Mouse (Mus musculus) layer of hippocampus, adult 8-10 months (tissue): ENCODE results near the gene Iqsec1. TPM values are rescaled to one million over a fixed set of nuclear protein-coding genes. Genes with fewer than 3 reads are reported as not detected.

Source experiments
- DNase-seq, 2 experiments: peaks; one replicate each; pipeline ENCODE4 v3.0.0; 2022; ENCODE audit warnings: low spot score in 2 of 2
- total RNA-seq, 4 experiments: library from RNA; stranded (reverse); gene quantifications; 2 replicates each; pipeline ENCODE4 v1.2.4; 2022

Gene Iqsec1
- total RNA-seq, 4 experiments from 2014 or later = 262 to 273 (median 267) TPM

DNA sequence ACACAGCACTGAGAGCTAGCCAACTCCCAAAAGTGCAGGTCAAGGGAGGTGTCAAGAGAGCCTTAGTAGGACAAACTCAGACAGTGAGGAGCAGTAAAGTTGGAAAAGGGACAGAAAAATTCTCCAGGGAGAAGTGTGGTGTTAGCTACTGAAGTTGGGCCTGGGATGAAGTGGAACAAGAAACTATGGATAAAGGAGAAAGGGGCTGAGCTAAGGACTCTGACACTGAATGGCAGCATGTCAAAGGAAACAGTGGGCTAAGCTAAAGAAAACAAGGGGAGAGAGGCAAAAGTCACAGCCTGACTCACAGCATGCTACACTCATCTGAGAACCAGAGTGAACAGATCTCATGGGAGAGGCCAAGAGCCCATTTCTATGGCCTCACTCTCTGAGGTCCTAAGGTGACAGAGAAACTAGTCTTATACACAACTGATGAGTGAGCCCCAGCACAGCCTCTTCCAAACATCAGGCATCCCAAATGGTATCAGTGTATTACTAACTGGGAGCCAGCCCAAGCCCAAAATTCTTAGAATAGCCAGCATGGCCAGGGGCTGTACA is 280.3 kb downstream of the Iqsec1 start:
- DNase-seq = no peak

DNA sequence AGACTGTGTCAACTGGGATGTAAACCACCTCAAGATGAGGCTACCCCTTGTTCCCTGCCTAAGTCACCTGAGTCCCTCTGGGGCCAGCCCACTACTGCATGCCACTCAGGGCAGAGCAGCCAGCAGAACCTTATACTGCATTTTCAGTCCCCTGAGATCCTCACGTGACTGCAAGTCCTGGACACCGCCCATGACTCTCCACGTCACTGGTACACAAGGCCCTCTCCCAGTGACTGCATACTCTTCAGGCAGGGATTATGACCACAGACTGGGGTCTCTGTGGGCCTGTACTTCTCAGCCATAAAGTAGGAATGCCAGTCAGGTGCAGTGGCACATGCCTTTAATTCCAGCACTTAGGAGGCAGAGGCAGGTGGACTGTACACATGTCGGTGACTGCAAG is 281.3 kb downstream of the Iqsec1 start:
- DNase-seq = no peak

DNA sequence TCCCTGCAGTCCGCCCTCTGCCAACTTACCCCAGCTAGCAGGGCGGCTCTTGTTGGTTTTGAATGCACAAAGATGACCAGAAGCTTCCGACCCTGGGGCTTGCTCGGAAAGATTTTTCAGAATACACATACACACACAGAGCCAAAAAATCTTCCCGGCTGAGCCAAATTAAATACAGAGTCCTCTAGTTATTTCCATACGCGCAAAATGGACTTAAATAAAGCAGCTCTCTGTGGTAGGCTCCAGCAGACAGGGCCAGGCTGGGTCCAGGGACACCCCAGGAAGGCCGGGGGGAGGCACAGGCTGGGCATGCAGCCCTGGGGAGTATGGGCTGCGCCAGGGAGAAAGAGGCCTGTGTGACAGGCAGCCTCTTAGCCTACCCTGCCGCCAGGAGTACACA is 282.0 kb downstream of the Iqsec1 start:
- DNase-seq = peak in 1 of 2 experiments; percentile 52

DNA sequence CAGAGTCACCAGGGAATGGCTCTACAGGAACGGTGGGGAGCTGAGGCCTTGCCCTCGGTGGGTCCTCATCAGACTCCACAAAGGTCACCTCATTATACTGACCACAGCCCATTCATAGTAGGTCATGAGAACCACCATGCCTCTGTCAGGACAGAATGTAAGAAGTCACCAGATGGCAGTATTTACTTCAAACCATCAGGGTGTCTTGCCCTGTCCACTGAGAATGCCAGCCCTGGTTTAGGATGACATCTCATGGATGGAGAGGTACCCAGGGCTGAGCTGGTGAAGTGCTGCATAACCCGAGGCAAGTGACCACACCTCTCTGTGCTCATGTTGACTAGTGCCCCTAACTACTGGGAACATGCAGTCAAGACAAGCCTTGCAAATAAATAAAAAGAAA is 282.7 kb downstream of the Iqsec1 start:
- DNase-seq = no peak

DNA sequence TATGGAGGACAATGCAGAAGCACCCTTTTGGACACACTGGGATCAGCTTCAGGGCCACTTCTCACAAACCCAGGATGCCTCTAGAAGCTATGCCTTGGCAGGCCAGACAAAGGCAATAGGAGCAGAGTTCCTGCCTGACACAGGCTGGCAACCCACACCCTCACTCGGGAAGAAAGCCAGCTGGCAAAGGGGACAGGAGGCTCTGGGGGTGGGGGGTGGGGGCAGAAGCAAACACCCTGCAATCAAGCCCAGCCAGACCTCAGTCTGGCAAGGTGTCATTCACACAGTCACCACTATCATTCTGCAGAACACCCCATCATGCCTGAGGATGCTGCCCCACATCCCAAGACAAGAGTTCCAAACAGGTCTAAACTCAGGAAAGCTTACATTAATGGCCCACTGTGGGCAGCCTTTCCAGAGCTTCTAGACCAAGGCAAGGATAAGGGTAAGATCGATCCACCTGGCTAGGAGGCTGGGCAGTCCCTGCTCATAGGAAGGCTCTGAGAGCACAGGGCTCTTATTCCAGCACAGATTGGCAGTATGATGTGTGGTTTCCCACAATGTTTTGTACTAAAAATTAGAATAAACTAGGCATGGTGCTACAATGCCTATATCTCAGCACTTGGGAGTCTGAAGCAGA is 283.7 kb downstream of the Iqsec1 start:
- DNase-seq = peak in 1 of 2 experiments; percentile 52

DNA sequence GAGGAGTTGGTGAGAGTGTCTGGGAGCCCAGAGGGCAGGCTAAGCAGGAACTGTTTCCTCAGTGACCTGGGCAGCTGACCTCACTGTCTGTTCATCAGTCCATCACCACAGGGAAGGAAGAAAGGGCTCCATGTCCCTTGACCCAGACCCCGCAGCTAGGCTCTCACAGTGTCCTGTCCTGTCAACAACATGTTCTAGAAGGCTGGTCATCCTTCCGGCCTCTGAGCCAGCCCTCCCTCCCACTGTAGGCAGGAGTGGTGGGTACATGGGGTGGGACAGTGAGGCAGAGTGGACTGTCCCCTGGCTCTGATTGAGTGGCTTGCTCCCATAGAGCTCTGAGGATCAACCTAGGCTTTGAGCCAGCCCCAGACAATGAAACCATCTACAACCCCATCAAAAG is 284.7 kb downstream of the Iqsec1 start:
- DNase-seq = no peak

DNA sequence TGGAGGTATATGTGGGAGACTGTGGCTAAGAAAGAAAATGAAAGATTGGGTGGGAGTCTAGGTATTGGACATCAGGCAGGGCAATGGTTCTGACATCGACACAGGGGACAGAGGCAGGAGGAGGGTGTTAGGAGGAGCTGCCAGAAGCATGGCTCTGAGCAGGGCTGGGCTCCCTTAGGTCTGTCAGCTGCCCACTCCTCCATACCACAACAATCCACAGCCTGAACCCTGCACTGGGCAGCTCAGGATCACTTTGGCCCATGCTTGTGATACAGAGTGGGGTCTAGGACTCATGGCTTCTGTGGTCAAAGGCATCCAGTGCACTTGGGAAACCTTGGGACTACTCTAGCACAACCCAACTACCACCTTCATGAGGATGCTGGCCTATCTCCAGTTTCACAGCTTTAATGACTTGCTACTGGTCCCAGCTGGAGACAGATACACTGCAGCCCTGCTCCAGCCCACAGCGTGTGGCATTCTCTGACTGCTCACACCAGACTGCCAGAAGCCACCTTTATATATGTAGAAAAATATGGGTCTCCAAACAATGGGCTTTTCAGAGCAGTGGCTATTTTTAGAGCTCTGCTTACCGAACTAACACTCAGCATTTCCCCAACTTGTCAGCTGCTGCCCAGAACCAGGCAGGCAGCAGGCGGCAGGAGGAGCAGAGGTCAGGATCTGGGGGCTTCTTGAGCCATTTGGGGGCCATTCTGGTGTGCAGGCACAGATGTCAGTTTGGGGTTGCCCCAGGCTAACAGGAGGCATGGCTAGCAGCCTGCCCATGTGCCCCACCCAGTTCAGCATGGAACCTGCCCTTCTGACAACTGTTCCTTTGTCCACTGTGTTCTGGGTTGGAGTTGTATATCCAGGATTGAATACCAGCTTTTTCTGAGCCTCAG is 285.4 kb downstream of the Iqsec1 start:
- DNase-seq = no peak

DNA sequence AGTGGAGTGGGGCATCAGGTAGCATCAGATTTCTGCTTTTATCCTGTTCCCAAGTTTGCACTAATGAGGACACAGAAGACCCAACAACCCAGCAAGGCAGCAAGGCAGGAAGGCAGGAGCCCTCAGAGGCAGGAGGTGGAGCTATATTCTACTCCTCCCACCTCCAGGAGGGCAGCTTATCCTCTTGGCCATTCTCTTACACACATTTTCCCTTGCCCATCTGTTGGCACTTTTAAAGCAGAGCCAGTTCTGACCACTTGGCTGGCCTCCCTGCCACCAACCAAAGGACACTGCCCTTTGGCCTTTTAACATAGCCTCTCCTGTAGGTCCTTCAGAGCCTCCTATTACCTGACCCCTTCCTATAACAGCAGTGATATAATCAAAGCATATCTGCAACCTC is 286.3 kb downstream of the Iqsec1 start:
- DNase-seq = no peak

DNA sequence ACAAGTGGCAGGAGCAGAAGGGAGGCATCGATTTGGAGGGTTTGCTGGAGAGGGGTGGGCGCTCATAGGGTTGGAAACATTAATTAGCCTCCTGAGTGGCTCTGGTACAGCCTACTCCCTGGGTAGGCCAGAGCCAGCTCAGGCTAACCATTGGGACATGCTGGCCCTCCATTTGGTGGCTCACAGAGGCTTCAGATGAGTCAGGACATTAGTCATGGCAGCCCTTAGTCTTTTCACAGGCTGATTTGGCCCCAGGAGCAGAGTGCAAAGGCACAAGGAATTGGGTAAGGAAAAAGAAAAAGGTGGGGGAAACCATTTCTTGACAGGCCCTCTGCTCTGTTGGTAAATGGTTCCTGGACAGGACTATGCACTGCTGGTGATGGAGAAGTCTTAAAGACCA is 287.1 kb downstream of the Iqsec1 start:
- DNase-seq = no peak

DNA sequence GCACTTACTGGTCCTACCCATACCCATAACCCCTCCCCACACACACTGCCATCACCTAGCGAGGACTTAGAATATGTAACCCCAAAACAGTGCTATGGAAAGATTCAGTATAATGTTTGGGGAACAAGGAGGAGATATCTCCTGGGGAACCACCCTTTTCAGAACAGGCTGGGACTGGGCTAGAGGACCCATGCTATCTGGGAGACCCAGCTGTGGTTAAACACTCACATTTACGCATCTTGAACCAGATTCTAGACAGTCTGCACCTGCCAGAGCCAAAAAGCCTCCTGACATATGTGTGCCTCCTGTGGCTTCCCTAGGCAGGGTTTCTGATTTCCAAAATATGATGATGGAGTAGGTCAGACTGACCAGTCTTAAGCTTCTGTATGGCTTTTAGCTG is 287.7 kb downstream of the Iqsec1 start:
- DNase-seq = no peak

DNA sequence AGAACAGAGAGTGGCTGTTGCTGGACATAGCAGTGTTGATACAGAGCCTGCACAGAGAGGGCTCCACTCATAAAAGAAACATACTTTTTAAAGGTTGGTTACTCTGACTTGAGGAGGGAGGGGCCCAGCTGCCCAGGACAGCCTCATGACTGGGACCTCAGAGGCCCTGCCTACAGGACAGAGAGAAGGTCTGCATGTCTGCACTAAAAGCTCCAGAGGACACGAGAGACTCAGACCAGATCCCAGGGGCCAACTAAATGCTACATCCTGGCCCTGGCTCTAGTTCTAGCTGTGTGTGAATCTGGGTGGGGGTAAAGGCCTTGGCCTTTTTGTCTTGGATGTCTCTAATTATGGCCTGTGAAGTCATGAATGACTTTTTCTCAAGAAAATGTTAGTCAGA is 288.4 kb downstream of the Iqsec1 start:
- no peak for DNase-seq

DNA sequence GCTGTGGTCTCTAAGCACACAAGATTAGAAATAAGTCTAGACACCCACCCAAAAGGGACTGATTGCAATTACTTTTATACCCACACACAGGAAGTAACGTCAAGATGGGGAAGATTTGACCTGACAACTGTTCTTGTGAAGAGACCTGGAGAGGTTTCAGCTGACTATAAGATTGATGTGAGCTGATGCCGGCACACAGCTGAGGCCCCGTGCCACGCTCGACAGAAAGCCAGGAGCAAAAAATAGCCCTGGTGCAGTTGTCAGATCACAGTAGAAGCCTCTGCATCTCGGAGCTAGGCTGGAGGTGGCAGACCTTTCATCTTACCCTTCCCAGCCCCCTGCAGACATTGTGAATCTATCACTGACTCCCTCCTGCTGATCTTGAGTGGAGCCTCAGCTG is 289.6 kb downstream of the Iqsec1 start:
- no peak for DNase-seq

DNA sequence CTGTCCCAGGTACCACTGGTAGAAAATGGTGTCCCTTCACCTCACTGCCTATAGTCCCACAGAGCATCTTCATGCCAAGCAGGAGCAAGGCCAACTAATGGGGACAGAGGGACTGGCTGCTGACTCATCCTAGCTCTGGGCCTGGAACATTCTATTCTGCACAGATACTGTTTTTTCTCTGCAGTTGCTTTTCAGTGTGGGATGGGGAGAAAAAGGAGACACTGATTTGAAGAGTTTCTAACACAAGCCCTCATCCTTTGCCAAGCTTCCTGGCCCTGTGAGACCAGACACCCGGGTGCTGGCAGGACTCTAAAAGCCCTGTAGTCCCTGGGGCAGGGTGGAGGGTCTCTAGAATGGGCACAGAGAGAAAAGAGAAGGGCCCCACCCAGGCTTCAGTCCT is 292.7 kb downstream of the Iqsec1 start:
- DNase-seq = peak in 1 of 2 experiments; percentile 27

DNA sequence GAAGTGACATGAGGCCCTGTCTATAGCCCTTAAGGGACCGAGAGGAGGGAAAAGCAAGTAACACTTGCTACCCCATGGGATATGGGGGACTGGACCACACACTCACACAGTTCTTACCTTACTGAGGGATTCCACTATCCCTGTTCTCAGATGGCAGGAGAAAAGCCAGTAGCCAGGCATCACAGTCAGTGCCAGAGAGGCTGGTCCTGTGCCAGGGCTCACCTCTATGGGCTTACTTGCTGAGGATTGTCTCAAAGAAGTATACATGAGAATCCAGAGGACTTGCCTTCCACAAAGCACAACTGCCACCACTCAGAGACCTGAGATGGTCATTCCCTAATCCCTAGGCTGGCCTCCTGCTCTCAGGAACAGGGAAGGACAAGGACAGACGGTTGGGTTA is 296.1 kb downstream of the Iqsec1 start:
- DNase-seq = no peak

DNA sequence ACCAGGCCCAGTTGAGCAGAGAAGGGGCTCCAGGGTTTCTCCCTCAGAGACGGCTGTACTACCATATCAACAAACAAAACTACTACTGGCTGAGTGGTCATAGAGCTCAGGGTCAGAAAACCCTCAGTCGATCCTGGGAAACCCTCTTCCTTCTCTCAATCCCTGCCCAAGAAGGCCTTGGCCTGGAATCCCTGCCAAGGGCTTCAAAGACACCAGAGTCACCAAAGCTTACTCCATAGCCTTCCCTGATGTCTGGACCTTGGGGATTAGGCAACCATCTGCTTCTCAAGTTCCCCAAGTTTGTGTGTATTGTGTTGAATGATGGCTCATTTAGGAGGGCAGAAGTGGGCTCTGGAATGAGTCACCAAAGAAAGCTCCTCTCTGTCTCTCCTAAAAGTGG is 296.6 kb downstream of the Iqsec1 start:
- DNase-seq = no peak

DNA sequence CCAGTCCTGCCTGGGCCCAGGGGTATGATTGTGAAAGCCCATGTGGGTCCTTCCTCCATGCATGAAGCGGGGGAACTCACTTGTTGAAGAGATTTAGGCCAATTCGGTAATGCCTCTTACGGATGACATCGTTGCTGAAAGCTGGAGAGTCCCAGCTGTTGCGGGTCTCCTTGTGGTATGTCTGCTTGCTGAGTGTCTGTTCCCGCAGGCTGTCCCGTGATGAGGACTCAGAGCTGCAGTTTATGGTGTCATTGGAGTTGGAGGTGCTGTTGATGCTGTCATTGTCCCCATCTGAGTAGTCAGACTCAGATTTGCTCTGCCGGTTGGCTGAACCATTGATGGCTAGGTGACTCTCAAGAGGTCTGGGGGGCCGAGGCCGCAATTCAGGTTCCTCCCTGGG is 299.0 kb downstream of the Iqsec1 start:
- no peak for DNase-seq

DNA sequence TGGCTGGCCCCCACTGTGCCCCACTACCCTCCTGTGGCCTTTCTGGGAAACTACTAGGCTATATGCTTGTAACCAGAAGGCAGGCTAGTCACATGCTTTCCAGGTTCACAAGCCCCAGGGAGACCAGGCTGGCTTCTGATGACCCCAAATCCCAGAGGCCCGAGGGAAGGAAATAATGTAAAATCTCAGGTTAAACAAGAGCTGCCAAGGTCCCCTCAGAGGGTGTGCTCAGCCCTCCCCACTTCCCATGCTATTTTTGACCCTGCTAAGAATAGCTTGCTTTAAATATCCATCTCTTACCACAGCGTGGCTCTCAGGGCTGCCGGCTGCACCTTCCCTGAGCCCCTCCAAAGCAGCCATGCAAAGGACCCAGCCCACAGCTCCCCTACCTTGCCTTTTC is 299.7 kb downstream of the Iqsec1 start:
- DNase-seq = no peak

DNA sequence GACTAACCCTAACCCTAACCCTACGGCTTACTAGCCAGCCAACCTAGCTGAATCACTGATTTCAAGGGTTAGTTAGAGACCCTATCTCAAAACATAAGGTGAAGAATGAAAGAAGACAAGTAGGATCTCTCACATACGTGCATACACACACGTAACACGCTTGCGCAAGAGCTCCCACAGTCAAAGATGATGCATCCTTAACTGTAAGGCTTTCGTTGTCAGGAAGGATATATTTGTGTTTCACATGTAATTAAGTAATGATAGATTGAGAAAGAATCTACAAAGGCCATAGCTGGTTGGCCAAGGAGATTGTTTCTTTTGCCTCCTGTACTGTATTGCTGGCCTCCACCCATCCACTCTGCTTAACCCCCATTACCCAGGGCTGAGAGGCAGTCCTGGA is 300.5 kb downstream of the Iqsec1 start:
- DNase-seq = no peak

DNA sequence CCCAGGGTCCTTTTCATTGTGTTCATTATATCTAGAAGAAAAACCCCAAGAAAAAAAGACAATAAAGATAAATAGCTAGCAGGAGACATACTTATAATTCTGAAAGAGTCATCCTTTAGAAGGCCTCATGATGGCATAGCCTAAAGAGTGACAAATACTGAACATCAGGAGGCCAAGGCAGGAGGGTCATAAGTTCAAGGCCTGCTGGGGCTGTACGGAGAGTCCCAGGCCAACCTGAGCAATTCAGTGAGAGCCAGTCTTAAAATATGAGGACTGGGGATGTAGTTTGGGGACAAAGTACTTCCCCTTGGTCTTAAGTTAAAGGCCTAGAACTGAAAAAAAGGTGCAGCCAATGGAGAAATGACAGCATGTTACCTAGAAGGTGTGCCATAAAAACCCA is 301.7 kb downstream of the Iqsec1 start:
- DNase-seq = no peak

DNA sequence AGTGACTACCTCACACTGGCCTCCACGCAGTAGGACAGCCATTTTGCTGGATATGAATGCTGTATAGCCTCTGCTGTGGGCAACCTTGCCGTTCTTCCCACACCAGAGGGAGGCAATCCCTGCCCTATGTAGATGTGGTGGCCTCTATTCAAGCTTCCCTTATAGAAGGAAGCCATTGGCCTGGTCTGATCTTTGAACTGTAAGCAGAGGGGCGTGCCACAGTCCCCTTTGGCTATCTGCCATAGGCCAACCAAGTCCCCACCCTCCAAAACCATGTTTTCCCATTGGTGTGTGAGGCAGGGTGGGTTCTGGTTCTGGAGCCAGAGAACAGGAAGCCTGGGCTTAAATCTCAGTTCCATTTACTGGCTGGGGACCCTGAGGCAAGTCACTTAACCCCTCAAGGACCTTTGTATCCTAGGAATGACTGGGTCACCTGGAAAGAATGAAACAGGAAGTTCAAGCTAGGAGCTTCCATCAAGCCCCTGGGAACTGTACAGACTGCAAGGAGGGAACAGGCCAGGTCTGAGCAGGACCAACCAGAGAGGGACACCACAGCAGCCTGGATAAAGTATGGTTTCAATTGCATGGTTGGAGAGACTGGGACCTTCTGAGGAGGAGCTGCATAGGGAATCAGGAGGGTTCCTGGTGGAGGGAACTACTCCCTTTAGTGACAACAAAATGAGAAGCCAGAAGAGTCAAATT is 304.5 kb downstream of the Iqsec1 start:
- no peak for DNase-seq

DNA sequence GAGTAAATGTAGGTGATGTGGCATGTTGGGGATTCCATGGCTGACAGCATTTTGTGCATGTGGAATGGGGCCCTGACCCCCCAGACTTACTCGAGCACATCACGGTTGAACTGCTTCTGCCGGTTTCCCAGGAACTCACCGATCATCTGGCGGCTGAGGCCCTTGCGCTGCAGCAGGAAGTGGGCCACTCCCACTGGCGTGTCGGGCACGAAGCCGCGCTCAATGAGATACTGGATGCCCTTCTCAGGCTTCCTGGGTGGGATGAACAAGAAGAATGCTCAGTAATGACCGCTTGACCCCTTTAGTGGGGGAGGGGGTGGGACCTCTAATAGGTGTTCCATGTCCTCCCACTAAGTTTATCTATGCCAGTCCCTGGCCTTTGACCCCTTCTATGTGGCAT is 308.1 kb downstream of the Iqsec1 start:
- no peak for DNase-seq

DNA sequence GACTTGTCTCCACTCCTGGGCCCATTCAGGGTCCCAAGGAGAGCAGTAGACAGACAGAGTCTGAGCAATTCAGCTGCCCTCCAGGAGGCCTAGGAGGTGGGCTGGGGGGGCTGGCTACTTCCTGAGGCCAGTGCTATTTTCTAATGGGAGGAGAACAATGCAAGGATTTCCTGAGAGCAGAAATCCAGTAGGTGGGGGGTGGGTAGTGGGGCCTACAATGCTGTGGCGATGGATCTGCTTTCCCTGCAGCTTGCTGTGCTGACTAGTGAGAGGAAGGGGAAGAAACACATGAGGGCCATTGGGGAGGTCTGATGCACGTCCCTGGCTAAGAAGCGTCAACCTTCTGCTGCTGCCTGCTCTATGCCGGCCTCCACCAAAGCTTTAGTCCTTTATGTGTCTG is 309.7 kb downstream of the Iqsec1 start:
- DNase-seq = no peak
